Mouse (Mus musculus) CH12.LX (cell line): Measurements from ENCODE around the gene Il17rc. TPM values are rescaled to one million over a fixed set of nuclear protein-coding genes. Genes with fewer than 3 reads are reported as not detected.

Experiments used
- DNase-seq: peaks from one replicate; pipeline ENCODE4 v3.0.0-alpha.2; 2013; ENCODE audit errors: extremely low read depth
- H3K27ac ChIP-seq: 2 replicates; pipeline ENCODE4 v1.5.1; 2012; ENCODE audit warnings: low read depth, mild to moderate bottlenecking, control low read depth, moderate library complexity; ENCODE audit not compliant: insufficient read depth
- H3K27me3 ChIP-seq: replicated peaks from 2 replicates; pipeline ENCODE3; 2012; ENCODE audit warnings: inconsistent platforms
- H3K36me3 ChIP-seq, 2 experiments: replicated peaks in 1 of 2; 2 replicates each; pipeline versions ENCODE3 to v1.6.1; 2012; ENCODE audit warnings: inconsistent platforms in 1 of 2, low read length in 1 of 2, mild to moderate bottlenecking in 1 of 2, mixed read lengths in 1 of 2, moderate library complexity in 1 of 2; ENCODE audit not compliant: control insufficient read depth in 1 of 2, insufficient read depth in 1 of 2
- H3K4me1 ChIP-seq, 2 experiments: 2 replicates each; pipeline ENCODE4 v1.6.1; 2012; ENCODE audit warnings: inconsistent platforms in 1 of 2, moderate library complexity in 1 of 2; ENCODE audit not compliant: insufficient read depth in 2 of 2, control insufficient read depth in 1 of 2
- H3K4me2 ChIP-seq: 2 replicates; pipeline ENCODE4 v1.6.1; 2012; ENCODE audit warnings: low read depth, mild to moderate bottlenecking, control low read depth; ENCODE audit not compliant: poor library complexity, insufficient read depth, severe bottlenecking
- H3K4me3 ChIP-seq, 3 experiments: fragments of 150-350 bp in 1 of 3; sonication (generic) in 1 of 3; replicated peaks in 1 of 3; 2 replicates each; pipeline versions ENCODE3 to v1.5.1; 2011 to 2012; ENCODE audit warnings: low read depth in 2 of 3, low read length in 2 of 3, mild to moderate bottlenecking in 2 of 3, moderate library complexity in 2 of 3, control low read depth in 1 of 3, improper control_type of control experiment in 1 of 3, inconsistent platforms in 1 of 3, mixed read lengths in 1 of 3; ENCODE audit not compliant: poor library complexity in 1 of 3
- H3K79me2 ChIP-seq: replicated peaks from 2 replicates; pipeline ENCODE4 v1.6.1; 2012; ENCODE audit warnings: mild to moderate bottlenecking, moderate library complexity; ENCODE audit not compliant: control insufficient read depth, poor library complexity, insufficient read depth, severe bottlenecking; ENCODE audit errors: extremely low read depth
- H3K9ac ChIP-seq: 2 replicates; pipeline ENCODE4 v1.6.1; 2012; ENCODE audit warnings: low read depth, mild to moderate bottlenecking, control low read depth, moderate library complexity; ENCODE audit not compliant: insufficient read depth
- H3K9me3 ChIP-seq: replicated peaks from 2 replicates; pipeline ENCODE3; 2012; ENCODE audit warnings: low read length, inconsistent platforms, mixed read lengths
- CHD2 ChIP-seq: IDR thresholded peaks from 2 replicates; pipeline ENCODE4 v1.6.1; 2011; ENCODE audit warnings: low read length, improper control_type of control experiment
- GABPA ChIP-seq: IDR thresholded peaks from 2 replicates; pipeline ENCODE4 v1.6.1; 2012; ENCODE audit warnings: low read depth, low read length, improper control_type of control experiment, inconsistent platforms; ENCODE audit not compliant: insufficient replicate concordance
- HCFC1 ChIP-seq: IDR thresholded peaks from 2 replicates; pipeline ENCODE4 v1.6.1; 2012; ENCODE audit warnings: low read depth, mild to moderate bottlenecking, inconsistent platforms, low read length, improper control_type of control experiment
- IRF4 ChIP-seq: IDR thresholded peaks from 2 replicates; pipeline ENCODE4 v1.6.1; 2014; ENCODE audit warnings: low read depth, mild to moderate bottlenecking, inconsistent platforms, low read length, improper control_type of control experiment
- JUN ChIP-seq: IDR thresholded peaks from 2 replicates; pipeline ENCODE4 v1.6.1; 2011; ENCODE audit warnings: low read depth, mild to moderate bottlenecking, low read length, improper control_type of control experiment, moderate library complexity; ENCODE audit not compliant: insufficient read depth
- MAFK ChIP-seq: IDR thresholded peaks from 2 replicates; pipeline ENCODE4 v1.6.1; 2011; ENCODE audit warnings: low read length, improper control_type of control experiment; ENCODE audit not compliant: insufficient replicate concordance
- MAX ChIP-seq: IDR thresholded peaks from 2 replicates; pipeline ENCODE4 v1.6.1; 2011; ENCODE audit warnings: low read length, improper control_type of control experiment
- MAZ ChIP-seq: IDR thresholded peaks from 2 replicates; pipeline ENCODE4 v1.6.1; 2012; ENCODE audit warnings: low read depth, mild to moderate bottlenecking, inconsistent platforms, low read length, improper control_type of control experiment, moderate library complexity
- MEF2A ChIP-seq: IDR thresholded peaks from 2 replicates; pipeline ENCODE4 v1.6.1; 2014; ENCODE audit warnings: low read depth, mild to moderate bottlenecking, inconsistent platforms, low read length, improper control_type of control experiment, borderline replicate concordance
- MXI1 ChIP-seq: IDR thresholded peaks from 2 replicates; pipeline ENCODE4 v1.6.1; 2011; ENCODE audit warnings: mild to moderate bottlenecking, low read depth, low read length, improper control_type of control experiment
- MYC ChIP-seq: IDR thresholded peaks from 2 replicates; pipeline ENCODE4 v1.6.1; 2011; ENCODE audit warnings: low read depth, mild to moderate bottlenecking, improper control_type of control experiment, low read length
- NELFE ChIP-seq: IDR thresholded peaks from 2 replicates; pipeline ENCODE4 v1.6.1; 2011; ENCODE audit warnings: low read depth, low read length, improper control_type of control experiment
- NRF1 ChIP-seq: IDR thresholded peaks from 2 replicates; pipeline ENCODE4 v1.6.1; 2014; ENCODE audit warnings: low read depth, mild to moderate bottlenecking, inconsistent platforms, low read length, improper control_type of control experiment, moderate library complexity
- PAX5 ChIP-seq: IDR thresholded peaks from 2 replicates; pipeline ENCODE4 v1.6.1; 2012; ENCODE audit warnings: low read length, inconsistent platforms, mixed read lengths
- POLR2A ChIP-seq: IDR thresholded peaks from 2 replicates; pipeline ENCODE4 v1.6.1; 2011; ENCODE audit warnings: low read depth, mild to moderate bottlenecking, improper control_type of control experiment, low read length
- RCOR1 ChIP-seq: conservative IDR thresholded peaks from 2 replicates; pipeline ENCODE4 v1.6.1; 2012; ENCODE audit warnings: low read depth, mild to moderate bottlenecking, inconsistent platforms, low read length, improper control_type of control experiment
- SIN3A ChIP-seq: IDR thresholded peaks from 2 replicates; pipeline ENCODE4 v1.6.1; 2012; ENCODE audit warnings: low read length, improper control_type of control experiment, inconsistent platforms
- TBP ChIP-seq: conservative IDR thresholded peaks from 2 replicates; pipeline ENCODE4 v1.6.1; 2011; ENCODE audit warnings: low read depth, low read length, improper control_type of control experiment
- TCF12 ChIP-seq: IDR thresholded peaks from 2 replicates; pipeline ENCODE4 v1.6.1; 2014; ENCODE audit warnings: low read depth, mild to moderate bottlenecking, inconsistent platforms, low read length, improper control_type of control experiment
- UBTF ChIP-seq: IDR thresholded peaks from 2 replicates; pipeline ENCODE4 v1.6.1; 2012; ENCODE audit warnings: low read depth, mild to moderate bottlenecking, inconsistent platforms, low read length, improper control_type of control experiment, moderate library complexity
- USF2 ChIP-seq: conservative IDR thresholded peaks from 2 replicates; pipeline ENCODE4 v1.6.1; 2011; ENCODE audit warnings: low read depth, low read length, improper control_type of control experiment
- ZC3H11A ChIP-seq: IDR thresholded peaks from 2 replicates; pipeline ENCODE4 v1.6.1; 2012; ENCODE audit warnings: low read depth, mild to moderate bottlenecking, inconsistent platforms, low read length, improper control_type of control experiment
- ZMIZ1 ChIP-seq: IDR thresholded peaks from 2 replicates; pipeline ENCODE4 v1.6.1; 2012; ENCODE audit warnings: low read depth, mild to moderate bottlenecking, inconsistent platforms, low read length, improper control_type of control experiment
- ZNF384 ChIP-seq: IDR thresholded peaks from 2 replicates; pipeline ENCODE4 v1.6.1; 2012; ENCODE audit warnings: low read depth, low read length, improper control_type of control experiment, inconsistent platforms
- dilution Hi-C: fragments of 300-500 bp; cut with MboI; formaldehyde crosslinking; loops from 2 replicates; pipeline ENCODE4 v1.14.3; 2020; ENCODE audit warnings: low sequenced_read_pairs; ENCODE audit not compliant: extremely low pct_unique_long_range_greater_than_20kb, extremely low pct_ligation_motif_present
- in situ Hi-C: fragments of 300-500 bp; cut with MboI; formaldehyde crosslinking; loops from 3 replicates; pipeline ENCODE4 v1.14.3; 2019; ENCODE audit warnings: low sequenced_read_pairs, low pct_ligation_motif_present, low pct_unique_long_range_greater_than_20kb, mixed read lengths
- polyA plus RNA-seq: library from polyadenylated mRNA; unstranded; fragments of >175 nt; gene quantifications from 2 replicates; pipeline ENCODE4 v1.2.1, GENCODE M21; 2012; ENCODE audit warnings: low read depth; ENCODE audit not compliant: insufficient read length
- total RNA-seq, 2 experiments: library from RNA; depleted of rRNA; stranded (reverse); fragments of 300-350 nt in 1 of 2; fragments of >200 nt in 1 of 2; gene quantifications; 2 replicates each; pipeline ENCODE4 v1.2.3; 2012 to 2014

Il17rc gene
- total and polyA plus RNA-seq, 3 experiments: not detected

DNA sequence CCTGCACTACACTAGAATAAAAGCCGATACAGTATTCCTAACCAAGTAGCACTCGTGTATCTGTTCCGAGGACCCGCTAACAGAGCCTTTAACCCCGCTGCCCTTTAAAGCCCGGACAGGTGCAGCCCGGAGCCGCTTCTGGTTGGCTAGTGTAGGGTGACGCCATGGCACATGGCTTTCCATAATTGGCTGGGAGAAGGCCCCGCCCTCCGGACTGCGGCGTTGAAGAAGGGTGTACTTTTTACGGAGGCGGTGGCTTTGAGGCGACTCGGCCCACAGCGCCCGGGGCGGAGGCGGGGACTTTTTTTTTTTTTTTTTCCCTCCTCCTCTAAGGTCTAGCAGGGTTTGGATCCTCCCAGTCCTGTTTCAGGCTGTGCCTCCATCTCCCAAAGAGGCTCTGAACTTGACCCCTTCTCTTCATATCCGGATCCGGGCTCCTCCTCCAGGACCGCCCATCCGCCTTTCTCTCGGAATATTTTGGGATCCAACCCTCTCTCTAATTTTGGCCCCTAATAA is 11.9 kb downstream of the Il17rc start, which contains the start of gene Creld1:
TSS of gene Creld1 (plus strand) at position 198 of the 516 bp plus-strand sequence.
- DNase-seq: peak; percentile 96
- no peaks in the 10 kb centered on the region for H3K79me2 ChIP-seq
- peaks cover 6% of the 10 kb centered on the region for H3K27me3 ChIP-seq
- H3K4me3 ChIP-seq: peak within 1 kb of the TSS; percentile 58 to 84 (median 73)
- peaks cover 0 to 13% of the 10 kb centered on the region in 2 experiments for H3K36me3 ChIP-seq
- peaks cover 15 to 42% of the 10 kb centered on the region in 2 experiments for H3K4me1 ChIP-seq
- H3K4me2 ChIP-seq: peak within 1 kb of the TSS; percentile 88
- peaks cover 2% of the 10 kb centered on the region for H3K9me3 ChIP-seq
- TF ChIP-seq HCFC1 (peak; percentile 22; the same call in 1 of the 2 replicates), ZMIZ1 (peak; percentile 52; the same call in 1 of the 2 replicates), PAX5 (no peak), MEF2A (0 out of 2 replicates have a peak, but pooled peaks have one; percentile 26), CHD2 (peak; percentile 53), IRF4 (no peak), UBTF (0 out of 2 replicates have a peak, but pooled peaks have one; percentile 52), POLR2A (peak; percentile 94), RCOR1 (peak; percentile 81; the same call in 1 of the 2 replicates), MAX (peak; percentile 77), MAFK (no peak), JUN (no peak), TCF12 (0 out of 2 replicates have a peak, but pooled peaks have one; percentile 37), MXI1 (peak; percentile 75), MYC (peak; percentile 66; the same call in 1 of the 2 replicates), ZNF384 (peak; percentile 96), TBP (peak; percentile 91), MAZ (0 out of 2 replicates have a peak, but pooled peaks have one; percentile 26), SIN3A (peak; percentile 75), ZC3H11A (no peak), GABPA (no peak), USF2 (no peak), NRF1 (peak; percentile 18; the same call in 1 of the 2 replicates), NELFE (peak; percentile 69)
- peak within 1 kb of the TSS; percentile 90 for H3K9ac ChIP-seq
- dilution Hi-C loops (no loop called here), in situ Hi-C loops (no loop called here)
- no peak within 1 kb of the TSS for H3K27ac ChIP-seq
